Mouse (Mus musculus): ENCODE results near the gene Cap1. TPM values are rescaled to one million over a fixed set of nuclear protein-coding genes. Genes with fewer than 3 reads are reported as not detected.

Cap1 gene
- polyA plus RNA-seq, 1 experiment from 2014 or later = 47.2 TPM

GRCm38 (mm10) chr4:122873003-122873402 lies 12.9 kb downstream of the Cap1 start:
- Histone ChIP-seq H3K4me3 (ENCODE audit: control insufficient read depth in 1 of 2, insufficient read depth in 1 of 2, low read depth in 1 of 2, low read length in 2 of 2) (no peak overlapping the region), H3K9me3 (ENCODE audit: control insufficient read depth, low read length) (no peaks in the 10 kb centered on the region), H3K36me3 (ENCODE audit: control insufficient read depth, insufficient read depth, low read length) (peaks cover 44% of the 10 kb centered on the region), H3K27me3 (ENCODE audit: control insufficient read depth, insufficient read depth, low read length) (no peaks in the 10 kb centered on the region), H3K9ac (ENCODE audit: low read length) (no peak overlapping the region), H3K4me1 (ENCODE audit: control insufficient read depth in 2 of 2, insufficient read depth in 2 of 2, low read length in 2 of 2) (peaks cover 0 to 8% of the 10 kb centered on the region in 2 experiments; a peak in 1 of 4 replicates), H3K27ac (replicated peaks in 1 of 2; ENCODE audit: control insufficient read depth in 1 of 2, insufficient read depth in 1 of 2, low read depth in 2 of 2, low read length in 2 of 2) (no peak overlapping the region), H3K4me2 (ENCODE audit: low read length) (no peak overlapping the region)
- no peak for ATAC-seq (ENCODE audit: insufficient number of reproducible peaks, insufficient read depth, low FRiP score, low read depth)
- 57% methylated on average over 5 of the region's 5 CpGs for WGBS

DNA sequence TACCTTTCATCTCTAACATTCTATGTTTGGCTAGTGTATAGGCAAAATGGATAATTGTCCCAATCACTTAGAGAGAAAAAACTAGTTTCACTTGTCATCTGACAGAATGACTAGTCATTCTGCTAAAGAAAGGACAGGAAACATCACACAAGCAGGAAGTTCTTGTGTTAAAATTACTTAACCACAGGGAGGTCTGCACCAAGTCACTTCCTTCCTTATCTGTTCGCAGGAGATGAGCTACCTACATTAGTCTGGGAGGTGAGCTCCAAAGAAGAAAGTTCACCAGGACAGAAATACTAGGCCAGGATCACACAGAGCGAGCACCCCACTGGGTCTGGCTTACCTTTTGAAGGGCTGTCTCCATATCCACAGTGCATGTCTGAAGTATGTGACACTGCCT lies 13.9 kb downstream of the Cap1 start:
- WGBS = 65% methylated on average over 2 of the region's 2 CpGs
- Histone ChIP-seq H3K9ac (ENCODE audit: low read length) (no peak overlapping the region), H3K36me3 (ENCODE audit: control insufficient read depth, insufficient read depth, low read length) (peaks cover 51% of the 10 kb centered on the region), H3K9me3 (ENCODE audit: control insufficient read depth, low read length) (no peaks in the 10 kb centered on the region), H3K4me3 (ENCODE audit: control insufficient read depth in 1 of 2, insufficient read depth in 1 of 2, low read depth in 1 of 2, low read length in 2 of 2) (no peak overlapping the region), H3K27ac (replicated peaks in 1 of 2; ENCODE audit: control insufficient read depth in 1 of 2, insufficient read depth in 1 of 2, low read depth in 2 of 2, low read length in 2 of 2) (no peak overlapping the region), H3K4me1 (ENCODE audit: control insufficient read depth in 2 of 2, insufficient read depth in 2 of 2, low read length in 2 of 2) (peaks cover 0 to 7% of the 10 kb centered on the region in 2 experiments; a peak in 1 of 4 replicates), H3K4me2 (ENCODE audit: low read length) (no peak overlapping the region), H3K27me3 (ENCODE audit: control insufficient read depth, insufficient read depth, low read length) (no peaks in the 10 kb centered on the region)
- ATAC-seq (ENCODE audit: insufficient number of reproducible peaks, insufficient read depth, low FRiP score, low read depth) = no peak

DNA sequence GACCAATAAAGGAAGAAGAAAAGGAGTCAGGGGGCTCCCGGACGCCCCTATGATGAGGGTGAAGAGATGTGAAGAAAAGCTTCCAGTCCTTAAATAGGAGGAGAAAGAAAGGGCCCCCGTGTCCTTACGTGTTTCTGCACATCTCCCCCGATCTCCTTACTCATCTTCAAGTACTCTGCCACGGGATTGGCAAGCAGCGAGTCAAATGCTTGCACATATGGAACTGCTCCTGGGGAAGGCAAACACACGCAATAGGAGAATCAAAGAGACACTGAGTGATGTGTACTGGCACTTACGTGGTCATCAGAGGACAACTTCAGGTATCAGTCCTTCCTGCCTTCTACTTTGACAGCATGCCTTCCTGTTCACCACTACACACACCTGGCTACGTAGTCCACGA lies 14.6 kb downstream of the Cap1 start:
- Histone ChIP-seq H3K27ac (replicated peaks in 1 of 2; ENCODE audit: control insufficient read depth in 1 of 2, insufficient read depth in 1 of 2, low read depth in 2 of 2, low read length in 2 of 2) (no peak overlapping the region), H3K4me1 (ENCODE audit: control insufficient read depth in 2 of 2, insufficient read depth in 2 of 2, low read length in 2 of 2) (peaks cover 0 to 7% of the 10 kb centered on the region in 2 experiments; a peak in 1 of 4 replicates), H3K36me3 (ENCODE audit: control insufficient read depth, insufficient read depth, low read length) (peaks cover 58% of the 10 kb centered on the region), H3K27me3 (ENCODE audit: control insufficient read depth, insufficient read depth, low read length) (no peaks in the 10 kb centered on the region), H3K4me2 (ENCODE audit: low read length) (no peak overlapping the region), H3K4me3 (ENCODE audit: control insufficient read depth in 1 of 2, insufficient read depth in 1 of 2, low read depth in 1 of 2, low read length in 2 of 2) (no peak overlapping the region), H3K9ac (ENCODE audit: low read length) (no peak overlapping the region), H3K9me3 (ENCODE audit: control insufficient read depth, low read length) (no peaks in the 10 kb centered on the region)
- WGBS = 85% methylated on average over 11 of the region's 11 CpGs
- no peak for ATAC-seq (ENCODE audit: insufficient number of reproducible peaks, insufficient read depth, low FRiP score, low read depth)

DNA sequence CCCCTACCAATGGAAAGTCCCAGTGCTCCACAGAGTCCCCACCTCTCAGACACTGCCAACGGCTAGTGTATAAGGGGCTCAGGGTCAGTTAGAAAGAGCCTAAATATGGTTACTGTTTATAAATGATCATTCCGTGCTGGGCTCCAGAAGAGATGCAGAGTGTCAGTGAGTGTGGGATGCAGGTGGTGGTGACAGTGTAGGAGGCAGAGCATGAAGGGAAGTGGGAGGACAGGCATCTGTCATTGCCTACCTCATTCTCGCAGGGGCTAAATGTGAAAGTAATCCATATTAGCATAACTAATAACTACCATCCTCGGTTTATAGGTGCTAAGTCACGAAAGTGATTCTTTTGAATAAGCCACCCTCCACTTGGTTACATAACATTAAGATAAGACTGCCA lies 15.1 kb downstream of the Cap1 start:
- Histone ChIP-seq H3K4me3 (ENCODE audit: control insufficient read depth in 1 of 2, insufficient read depth in 1 of 2, low read depth in 1 of 2, low read length in 2 of 2) (no peak overlapping the region), H3K27me3 (ENCODE audit: control insufficient read depth, insufficient read depth, low read length) (no peaks in the 10 kb centered on the region), H3K9me3 (ENCODE audit: control insufficient read depth, low read length) (no peaks in the 10 kb centered on the region), H3K9ac (ENCODE audit: low read length) (no peak overlapping the region), H3K27ac (replicated peaks in 1 of 2; ENCODE audit: control insufficient read depth in 1 of 2, insufficient read depth in 1 of 2, low read depth in 2 of 2, low read length in 2 of 2) (no peak overlapping the region), H3K36me3 (ENCODE audit: control insufficient read depth, insufficient read depth, low read length) (peaks cover 64% of the 10 kb centered on the region), H3K4me1 (ENCODE audit: control insufficient read depth in 2 of 2, insufficient read depth in 2 of 2, low read length in 2 of 2) (peaks cover 0 to 7% of the 10 kb centered on the region in 2 experiments; a peak in 1 of 4 replicates), H3K4me2 (ENCODE audit: low read length) (no peak overlapping the region)
- WGBS = 88% methylated on average over 5 of the region's 5 CpGs
- ATAC-seq (ENCODE audit: insufficient number of reproducible peaks, insufficient read depth, low FRiP score, low read depth) = no peak

- Histone ChIP-seq H3K36me3 (ENCODE audit: control insufficient read depth, insufficient read depth, low read length) (peaks cover 71% of the 10 kb centered on the region), H3K27ac (replicated peaks in 1 of 2; ENCODE audit: control insufficient read depth in 1 of 2, insufficient read depth in 1 of 2, low read depth in 2 of 2, low read length in 2 of 2) (no peak overlapping the region), H3K9me3 (ENCODE audit: control insufficient read depth, low read length) (no peaks in the 10 kb centered on the region), H3K27me3 (ENCODE audit: control insufficient read depth, insufficient read depth, low read length) (no peaks in the 10 kb centered on the region), H3K9ac (ENCODE audit: low read length) (no peak overlapping the region), H3K4me2 (ENCODE audit: low read length) (no peak overlapping the region), H3K4me3 (ENCODE audit: control insufficient read depth in 1 of 2, insufficient read depth in 1 of 2, low read depth in 1 of 2, low read length in 2 of 2) (no peak overlapping the region), H3K4me1 (ENCODE audit: control insufficient read depth in 2 of 2, insufficient read depth in 2 of 2, low read length in 2 of 2) (peaks cover 0 to 7% of the 10 kb centered on the region in 2 experiments; a peak in 1 of 4 replicates)
- no peak for ATAC-seq (ENCODE audit: insufficient number of reproducible peaks, insufficient read depth, low FRiP score, low read depth)
Measured at GRCm38 (mm10) chr4:122870027-122870426, 15.8 kb downstream of the Cap1 start.

GRCm38 (mm10) chr4:122868041-122868440 lies 17.8 kb downstream of the Cap1 start:
- Histone ChIP-seq H3K27ac (replicated peaks in 1 of 2; ENCODE audit: control insufficient read depth in 1 of 2, insufficient read depth in 1 of 2, low read depth in 2 of 2, low read length in 2 of 2) (no peak overlapping the region), H3K9me3 (ENCODE audit: control insufficient read depth, low read length) (no peaks in the 10 kb centered on the region), H3K9ac (ENCODE audit: low read length) (no peak overlapping the region), H3K27me3 (ENCODE audit: control insufficient read depth, insufficient read depth, low read length) (no peaks in the 10 kb centered on the region), H3K4me2 (ENCODE audit: low read length) (no peak overlapping the region), H3K4me3 (ENCODE audit: control insufficient read depth in 1 of 2, insufficient read depth in 1 of 2, low read depth in 1 of 2, low read length in 2 of 2) (no peak overlapping the region), H3K4me1 (ENCODE audit: control insufficient read depth in 2 of 2, insufficient read depth in 2 of 2, low read length in 2 of 2) (0 out of 4 replicates have a peak, but pooled peaks cover 0 to under 1% of the 10 kb centered on the region in 2 experiments), H3K36me3 (ENCODE audit: control insufficient read depth, insufficient read depth, low read length) (peaks cover 91% of the 10 kb centered on the region)
- WGBS = 85% methylated on average over 1 of the region's 1 CpGs
- no peak for ATAC-seq (ENCODE audit: insufficient number of reproducible peaks, insufficient read depth, low FRiP score, low read depth)

DNA sequence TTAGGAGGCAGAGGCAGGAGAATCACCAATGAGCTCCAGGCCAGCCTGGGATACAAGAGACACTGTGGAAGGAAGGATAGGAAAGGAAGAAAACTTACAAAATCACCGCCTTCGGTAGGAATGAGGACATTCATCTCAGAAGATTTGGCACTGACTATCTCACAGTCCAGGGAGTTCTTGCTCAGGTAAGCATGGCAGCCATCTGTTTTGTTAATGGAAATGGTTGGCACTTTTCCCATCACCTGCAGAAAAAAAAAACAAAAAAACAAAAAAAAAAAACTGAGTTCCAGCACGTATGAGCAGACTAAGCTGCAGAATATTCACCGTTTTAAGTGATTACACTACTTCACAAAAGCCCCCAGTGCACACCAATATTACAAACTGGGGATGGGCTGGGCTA lies 24.0 kb downstream of the Cap1 start:
- Histone ChIP-seq H3K9me3 (ENCODE audit: control insufficient read depth, low read length) (no peaks in the 10 kb centered on the region), H3K27ac (replicated peaks in 1 of 2; ENCODE audit: control insufficient read depth in 1 of 2, insufficient read depth in 1 of 2, low read depth in 2 of 2, low read length in 2 of 2) (no peak overlapping the region), H3K4me1 (ENCODE audit: control insufficient read depth in 2 of 2, insufficient read depth in 2 of 2, low read length in 2 of 2) (no peaks in the 10 kb centered on the region; a peak in 1 of 4 replicates), H3K36me3 (ENCODE audit: control insufficient read depth, insufficient read depth, low read length) (peaks cover 90% of the 10 kb centered on the region), H3K9ac (ENCODE audit: low read length) (no peak overlapping the region), H3K4me2 (ENCODE audit: low read length) (no peak overlapping the region), H3K27me3 (ENCODE audit: control insufficient read depth, insufficient read depth, low read length) (no peaks in the 10 kb centered on the region), H3K4me3 (ENCODE audit: control insufficient read depth in 1 of 2, insufficient read depth in 1 of 2, low read depth in 1 of 2, low read length in 2 of 2) (no peak overlapping the region)
- ATAC-seq (ENCODE audit: insufficient number of reproducible peaks, insufficient read depth, low FRiP score, low read depth) = no peak
- 94% methylated on average over 4 of the region's 4 CpGs for WGBS

- Histone ChIP-seq H3K36me3 (ENCODE audit: control insufficient read depth, insufficient read depth, low read length) (peaks cover 90% of the 10 kb centered on the region), H3K4me3 (ENCODE audit: control insufficient read depth in 1 of 2, insufficient read depth in 1 of 2, low read depth in 1 of 2, low read length in 2 of 2) (no peak overlapping the region)
Measured at GRCm38 (mm10) chr4:122859096-122859674, 26.7 kb downstream of the Cap1 start.

More at GRCm38 (mm10) chr4:122859096-122859674, 26.7 kb downstream of the Cap1 start:
- Histone ChIP-seq H3K27ac (replicated peaks in 1 of 2; ENCODE audit: control insufficient read depth in 1 of 2, insufficient read depth in 1 of 2, low read depth in 2 of 2, low read length in 2 of 2) (no peak overlapping the region), H3K9ac (ENCODE audit: low read length) (no peak overlapping the region), H3K4me1 (ENCODE audit: control insufficient read depth in 2 of 2, insufficient read depth in 2 of 2, low read length in 2 of 2) (no peaks in the 10 kb centered on the region; a peak in 1 of 4 replicates), H3K27me3 (ENCODE audit: control insufficient read depth, insufficient read depth, low read length) (no peaks in the 10 kb centered on the region), H3K9me3 (ENCODE audit: control insufficient read depth, low read length) (no peaks in the 10 kb centered on the region), H3K4me2 (ENCODE audit: low read length) (no peak overlapping the region)
- no peak for ATAC-seq (ENCODE audit: insufficient number of reproducible peaks, insufficient read depth, low FRiP score, low read depth)
- WGBS = 50% methylated on average over 6 of the region's 6 CpGs
